Mouse (Mus musculus) cerebellum, adult 18-20 months (tissue): ENCODE results near the gene Btbd35f13.
"Not testable (repeated sequence)": the region's sequence is repeated elsewhere in the genome, so short reads cannot be mapped to it uniquely, and the experiment has no call there.

Experiments used
- DNase-seq, 2 experiments: peaks; one replicate each; pipeline ENCODE4 v3.0.0; 2021

Gene Btbd35f13

DNA sequence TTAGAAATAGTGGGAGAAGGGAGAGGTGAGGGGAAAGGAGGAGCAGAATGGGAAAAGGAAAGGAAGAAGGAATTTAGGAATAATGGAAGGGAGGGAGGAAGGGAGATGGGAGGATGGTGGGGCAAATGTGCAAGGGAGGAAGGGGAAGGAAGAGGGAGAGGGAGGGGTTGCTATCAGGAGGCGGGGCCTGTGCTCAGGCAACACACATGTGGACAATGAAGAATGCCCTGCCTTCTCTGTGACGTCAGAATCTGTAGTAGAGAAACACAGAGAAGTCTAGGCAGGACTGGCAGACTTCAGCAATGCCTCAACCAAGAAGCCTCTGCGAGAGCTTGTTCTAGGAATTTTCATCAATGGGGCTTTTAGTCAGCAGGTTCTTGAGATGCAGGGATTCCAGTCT, at the start of gene Btbd35f13:
TSS of gene Btbd35f13 (plus strand) at position 301 of the 400 bp plus-strand sequence.
- not testable (repeated sequence) for DNase-seq

DNA sequence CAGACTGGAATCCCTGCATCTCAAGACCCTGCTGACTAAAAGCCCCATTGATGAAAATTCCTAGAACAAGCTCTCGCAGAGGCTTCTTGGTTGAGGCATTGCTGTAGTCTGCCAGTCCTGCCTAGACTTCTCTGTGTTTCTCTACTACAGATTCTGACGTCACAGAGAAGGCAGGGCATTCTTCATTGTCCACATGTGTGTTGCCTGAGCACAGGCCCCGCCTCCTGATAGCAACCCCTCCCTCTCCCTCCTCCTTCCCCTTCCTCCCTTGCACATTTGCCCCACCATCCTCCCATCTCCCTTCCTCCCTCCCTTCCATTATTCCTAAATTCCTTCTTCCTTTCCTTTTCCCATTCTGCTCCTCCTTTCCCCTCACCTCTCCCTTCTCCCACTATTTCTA, 45.3 kb downstream of the Btbd35f13 start, which contains the start of gene Btbd35f14:
TSS of gene Btbd35f14 (minus strand) at position 101 of the 400 bp plus-strand sequence.
- DNase-seq, result not testable (repeated sequence)
